Mouse (Mus musculus): ENCODE measurements around the gene Olfr1109. TPM values are rescaled to one million over a fixed set of nuclear protein-coding genes. Genes with fewer than 3 reads are reported as not detected.

The Olfr1109 gene
- total RNA-seq (2021), result not detected
- long read RNA-seq, experiment 1, result 0 reads
- long read RNA-seq, experiment 2, result 0 reads

DNA sequence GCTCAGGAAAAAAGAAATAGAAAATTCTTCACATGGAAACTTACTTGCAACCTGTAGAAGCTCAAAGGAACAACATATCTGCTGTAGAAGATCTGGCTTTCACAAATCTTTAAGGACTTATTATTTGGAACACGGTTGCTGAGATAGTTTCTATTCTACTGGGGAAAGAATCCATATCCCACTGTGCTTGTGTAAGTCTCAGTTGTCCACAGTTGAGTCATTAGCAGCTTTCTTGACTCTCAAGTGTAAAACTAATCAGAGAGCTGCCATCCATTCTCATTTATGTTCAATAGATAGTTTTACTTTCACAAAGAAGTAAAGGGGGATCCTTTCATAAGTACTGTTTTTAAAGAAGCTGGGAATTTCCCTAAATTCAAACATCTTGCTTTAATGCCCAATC, at the start of gene Olfr1109:
Gene Olfr1109 (minus strand): TSS at position 101 of the 400 bp plus-strand sequence.
- DNase-seq, result no peak

DNA sequence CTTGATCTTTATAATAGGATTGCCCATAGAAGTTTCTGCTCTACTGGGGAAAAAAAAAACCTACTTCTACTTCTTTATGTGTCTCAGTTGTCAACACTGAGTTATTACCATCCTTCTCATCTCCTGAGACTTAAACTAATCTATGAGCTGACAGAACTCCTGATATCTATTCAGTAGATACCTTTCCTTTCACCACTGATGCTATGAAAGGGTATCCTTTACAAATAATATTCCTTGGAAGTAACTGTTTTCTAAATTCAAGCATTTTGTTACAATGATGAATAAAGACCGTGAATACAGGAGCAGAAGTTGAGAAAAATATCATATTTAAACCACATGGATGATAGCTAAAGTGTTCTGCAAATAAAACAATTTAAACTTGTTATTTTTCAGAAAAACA, 44.4 kb upstream of the Olfr1109 start, which contains the start of gene Olfr1110:
Gene Olfr1110 (minus strand): TSS at position 101 of the 400 bp plus-strand sequence.
- DNase-seq, result no peak

- DNase-seq, result no peak
Observed at GRCm38 (mm10) chr2:87114467-87114866, 18.7 kb upstream of the Olfr1109 start, which contains the start of gene Olfr259. Gene Olfr259, minus strand, starts transcription at chr2:87114567.

- DNase-seq, result no peak
Observed at GRCm38 (mm10) chr2:87075717-87076116, 20.1 kb downstream of the Olfr1109 start, which contains the start of gene Olfr1107. Gene Olfr1107, minus strand, starts transcription at chr2:87075817.

DNA sequence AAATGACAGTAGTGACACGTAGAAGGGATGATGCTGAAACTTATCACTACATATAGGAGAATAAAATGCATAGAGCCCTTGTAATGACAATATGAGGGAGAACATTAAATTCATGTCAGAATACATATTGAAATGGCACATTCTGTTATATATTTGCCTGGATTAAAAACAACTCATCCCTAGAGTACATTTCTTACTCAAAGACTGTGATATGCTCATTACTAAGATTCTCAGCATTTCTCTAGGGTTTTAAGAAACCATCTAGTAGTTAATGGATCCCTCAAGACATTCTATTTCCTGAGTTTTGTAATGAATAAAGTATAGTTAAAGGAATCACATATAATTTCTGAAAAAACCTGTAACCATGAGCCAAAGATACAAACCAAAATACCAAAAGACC, 43.6 kb downstream of the Olfr1109 start, which contains the start of gene Olfr1106:
Gene Olfr1106 (minus strand): TSS at position 101 of the 400 bp plus-strand sequence.
- no peak for DNase-seq

Other genes with a start within 250 kb of the Olfr1109 start
- not detected for gene Olfr1095, start 244.3 kb downstream of the Olfr1109 start, total RNA-seq (2021)
- not detected for gene Gm13723, start 221.2 kb downstream of the Olfr1109 start, total RNA-seq (2021)
- not detected for gene Olfr1097, start 203.8 kb downstream of the Olfr1109 start, total RNA-seq (2021)
- gene Olfr1098, start 171.5 kb downstream of the Olfr1109 start, total RNA-seq (2021), result not detected
- gene Olfr1099, start 135.3 kb downstream of the Olfr1109 start, total RNA-seq (2021), result not detected
- gene Olfr1100, start 116.1 kb downstream of the Olfr1109 start, total RNA-seq (2021), result not detected
- gene Olfr1101, start 104.8 kb downstream of the Olfr1109 start, total RNA-seq (2021), result not detected
- not detected for gene Olfr1102, start 97.6 kb downstream of the Olfr1109 start, total RNA-seq (2021)
- gene Olfr1104, start 68.9 kb downstream of the Olfr1109 start, total RNA-seq (2021), result not detected
- not detected for gene Olfr1105, start 59.5 kb downstream of the Olfr1109 start, total RNA-seq (2021)
- gene Olfr1106, start 43.7 kb downstream of the Olfr1109 start, total RNA-seq (2021), result not detected
- gene Olfr1107, start 20.2 kb downstream of the Olfr1109 start, total RNA-seq (2021), result not detected
- not detected for gene Olfr259, start 18.6 kb upstream of the Olfr1109 start, total RNA-seq (2021)
- not detected for gene Olfr1110, start 44.3 kb upstream of the Olfr1109 start, total RNA-seq (2021)
- gene Olfr1111, start 56.6 kb upstream of the Olfr1109 start, total RNA-seq (2021), result not detected
- not detected for gene Olfr1112, start 91.8 kb upstream of the Olfr1109 start, total RNA-seq (2021)
- not detected for gene Olfr1113, start 113.0 kb upstream of the Olfr1109 start, total RNA-seq (2021)
- gene Olfr1115, start 152.0 kb upstream of the Olfr1109 start, total RNA-seq (2021), result not detected
- gene Olfr1116, start 171.5 kb upstream of the Olfr1109 start, total RNA-seq (2021), result not detected
- gene Olfr1118, start 211.6 kb upstream of the Olfr1109 start, total RNA-seq (2021), result not detected

Measured in adrenal gland, postnatal 36 days (tissue).